Mouse (Mus musculus) urinary bladder, postnatal 14 days (tissue): ENCODE measurements around the gene Gm11554.
"Not testable (repeated sequence)": the region's sequence is repeated elsewhere in the genome, so short reads cannot be mapped to it uniquely, and the experiment has no call there.

Source experiments
- DNase-seq: peaks from one replicate; pipeline ENCODE4 v3.0.0; 2021; ENCODE audit warnings: low spot score

The Gm11554 gene

DNA sequence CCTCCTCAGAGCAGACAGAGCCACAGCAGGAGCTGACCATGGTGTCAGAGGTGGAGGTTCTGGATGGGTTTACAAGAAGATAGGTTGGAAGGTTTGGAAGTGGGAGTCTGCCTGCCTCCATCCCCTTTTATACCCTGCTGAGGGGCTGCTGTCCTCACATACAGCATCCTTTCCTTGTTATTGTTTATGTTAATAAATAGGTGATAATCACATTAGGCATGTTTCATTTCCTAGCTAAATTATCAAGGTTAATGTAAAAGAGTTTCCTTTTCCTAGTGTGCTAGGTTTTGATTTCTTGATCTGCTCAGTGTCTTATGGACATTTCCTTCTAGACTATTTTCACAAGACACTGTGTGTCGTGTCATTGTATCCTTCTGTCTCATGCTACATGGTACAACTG is at the start of gene Gm11554:
TSS of gene Gm11554 (minus strand) at position 101 of the 400 bp plus-strand sequence.
- not testable (repeated sequence) for DNase-seq

DNA sequence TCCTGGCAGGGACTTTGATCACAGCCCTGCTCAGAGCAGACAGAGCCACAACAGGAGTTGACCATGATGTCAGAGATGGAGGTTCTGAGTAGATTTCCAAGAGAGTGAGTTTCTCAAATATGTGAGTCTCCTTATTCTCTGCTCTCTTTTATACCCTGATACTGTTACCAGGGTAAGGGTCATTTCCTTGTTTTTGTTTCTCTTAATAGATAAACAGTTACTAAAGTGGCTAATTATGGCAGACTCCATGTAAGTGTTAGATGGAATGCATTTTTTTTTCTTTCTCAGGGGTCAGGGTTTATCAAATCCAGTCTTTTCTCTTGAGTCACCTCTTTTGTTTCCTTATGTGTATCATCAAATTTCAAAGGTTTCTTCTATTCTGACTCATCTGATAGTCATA is 47.3 kb upstream of the Gm11554 start, which contains the start of gene Krtap4-16:
TSS of gene Krtap4-16 (minus strand) at position 101 of the 400 bp plus-strand sequence.
- DNase-seq, result no peak

DNA sequence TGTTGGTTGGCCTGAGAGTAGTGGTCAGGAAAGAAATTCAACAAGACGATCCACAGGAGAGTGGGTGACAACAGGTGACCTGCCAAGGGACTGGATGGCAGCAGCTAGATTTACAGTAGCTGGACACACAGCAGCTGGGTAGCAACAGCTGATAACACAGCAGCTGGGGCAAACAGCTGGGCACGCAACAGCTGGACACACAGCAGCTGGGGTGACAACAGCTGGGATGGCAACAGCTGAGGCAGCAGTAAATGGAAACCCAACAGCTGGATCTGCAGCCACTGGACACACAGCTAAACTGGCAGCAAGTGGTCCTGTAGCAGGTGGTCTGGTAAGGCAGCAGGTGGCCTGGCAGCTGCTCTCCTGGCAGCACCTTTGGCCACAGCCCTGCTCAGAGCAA is 42.5 kb upstream of the Gm11554 start:
- no peak for DNase-seq

DNA sequence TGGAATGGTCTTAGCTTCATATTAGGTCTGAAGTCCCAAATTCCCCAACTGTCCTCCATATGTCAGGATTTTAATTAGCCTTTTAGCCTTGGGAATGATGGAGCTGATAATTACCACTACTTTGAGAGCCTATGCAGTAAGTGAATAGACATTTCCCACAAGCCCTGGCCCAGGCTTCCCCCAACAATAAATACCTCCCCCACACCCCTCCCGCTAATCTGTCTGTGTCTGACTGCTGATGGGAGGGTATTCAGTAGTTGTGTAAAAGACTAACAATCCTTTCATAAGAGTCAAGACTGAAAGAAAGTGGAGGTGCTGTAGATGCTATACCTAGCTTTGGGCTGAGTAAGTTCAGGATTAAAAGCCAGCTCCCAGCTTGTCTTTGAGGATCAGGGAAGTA is 37.9 kb upstream of the Gm11554 start:
- no peak for DNase-seq

DNA sequence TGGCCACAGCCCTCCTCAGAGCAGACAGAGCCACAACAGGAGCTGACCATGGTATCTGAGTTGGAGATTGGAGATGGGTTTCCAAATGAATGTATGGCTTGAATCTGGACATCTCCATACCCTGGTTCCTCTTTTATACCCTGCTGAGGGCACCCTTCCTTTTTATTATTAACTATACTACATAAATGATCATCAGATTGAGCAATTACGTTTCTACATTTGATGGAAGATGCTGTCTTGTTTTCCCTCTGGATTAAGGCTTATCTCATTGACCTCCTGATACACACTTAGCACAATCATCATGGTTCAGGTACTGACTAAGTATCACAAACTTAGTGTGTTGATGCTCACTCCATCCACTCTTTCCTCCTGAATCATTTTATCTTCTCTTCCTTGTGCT is 33.7 kb upstream of the Gm11554 start, which contains the start of gene 2300003K06Rik:
TSS of gene 2300003K06Rik (minus strand) at position 101 of the 400 bp plus-strand sequence.
- no peak for DNase-seq

DNA sequence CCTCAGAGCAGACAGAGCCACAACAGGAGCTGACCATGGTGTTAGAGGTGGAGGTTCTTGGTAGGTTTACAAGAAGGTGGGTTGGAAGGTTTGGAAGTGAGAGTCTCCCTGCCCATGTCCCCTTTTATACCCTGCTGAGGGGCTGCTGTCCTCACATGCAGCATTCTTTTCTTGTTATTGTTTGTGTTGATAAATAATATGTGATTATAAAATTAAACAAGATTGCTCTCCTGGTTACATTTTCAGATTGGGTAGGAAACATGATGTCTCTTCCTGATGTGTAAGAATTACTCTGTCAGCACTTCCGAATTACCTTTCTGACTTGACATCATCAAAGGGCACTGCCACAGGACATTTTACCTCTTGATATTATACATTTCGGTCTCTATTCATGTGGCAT is 11.3 kb upstream of the Gm11554 start, which contains the start of gene Gm11564:
TSS of gene Gm11564 (minus strand) at position 101 of the 400 bp plus-strand sequence.
- DNase-seq, result not testable (repeated sequence)

DNA sequence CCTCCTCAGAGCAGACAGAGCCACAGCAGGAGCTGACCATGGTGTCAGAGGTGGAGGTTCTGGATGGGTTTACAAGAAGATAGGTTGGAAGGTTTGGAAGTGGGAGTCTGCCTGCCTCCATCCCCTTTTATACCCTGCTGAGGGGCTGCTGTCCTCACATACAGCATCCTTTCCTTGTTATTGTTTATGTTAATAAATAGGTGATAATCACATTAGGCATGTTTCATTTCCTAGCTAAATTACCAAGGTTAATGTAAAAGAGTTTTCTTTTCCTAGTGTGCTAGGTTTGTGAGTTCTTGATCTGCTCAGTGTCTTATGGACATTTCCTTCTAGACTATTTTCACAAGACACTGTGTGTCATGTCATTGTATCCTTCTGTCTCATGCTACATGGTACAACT is 5.5 kb upstream of the Gm11554 start, which contains the start of gene Krtap4-13:
TSS of gene Krtap4-13 (minus strand) at position 101 of the 400 bp plus-strand sequence.
- not testable (repeated sequence) for DNase-seq

DNA sequence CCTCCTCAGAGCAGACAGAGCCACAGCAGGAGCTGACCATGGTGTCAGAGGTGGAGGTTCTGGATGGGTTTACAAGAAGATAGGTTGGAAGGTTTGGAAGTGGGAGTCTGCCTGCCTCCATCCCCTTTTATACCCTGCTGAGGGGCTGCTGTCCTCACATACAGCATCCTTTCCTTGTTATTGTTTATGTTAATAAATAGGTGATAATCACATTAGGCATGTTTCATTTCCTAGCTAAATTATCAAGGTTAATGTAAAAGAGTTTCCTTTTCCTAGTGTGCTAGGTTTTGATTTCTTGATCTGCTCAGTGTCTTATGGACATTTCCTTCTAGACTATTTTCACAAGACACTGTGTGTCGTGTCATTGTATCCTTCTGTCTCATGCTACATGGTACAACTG is 5.4 kb downstream of the Gm11554 start, which contains the start of gene Gm11569:
TSS of gene Gm11569 (minus strand) at position 101 of the 400 bp plus-strand sequence.
- DNase-seq, result not testable (repeated sequence)

DNA sequence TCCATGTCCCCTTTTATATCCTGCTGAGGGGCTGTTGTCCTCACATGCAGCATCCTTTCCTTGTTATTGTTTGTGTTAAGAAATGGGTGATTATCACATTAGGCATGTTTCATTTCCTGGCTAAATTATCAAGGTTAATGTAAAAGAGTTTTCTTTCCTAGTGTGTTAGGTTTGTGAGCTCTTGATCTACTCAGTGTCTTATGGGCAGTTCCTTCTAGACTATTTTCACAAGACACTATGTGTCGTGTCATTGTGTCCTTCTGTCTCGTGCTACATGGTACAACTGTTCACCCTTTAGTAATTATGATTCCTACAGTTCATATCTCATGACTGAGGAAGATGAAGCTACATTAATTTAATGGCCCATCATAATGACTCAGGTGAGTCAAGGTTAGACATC is 10.9 kb downstream of the Gm11554 start, which contains the start of gene Gm11596:
TSS of gene Gm11596 (minus strand) at position 101 of the 400 bp plus-strand sequence.
- no peak for DNase-seq

DNA sequence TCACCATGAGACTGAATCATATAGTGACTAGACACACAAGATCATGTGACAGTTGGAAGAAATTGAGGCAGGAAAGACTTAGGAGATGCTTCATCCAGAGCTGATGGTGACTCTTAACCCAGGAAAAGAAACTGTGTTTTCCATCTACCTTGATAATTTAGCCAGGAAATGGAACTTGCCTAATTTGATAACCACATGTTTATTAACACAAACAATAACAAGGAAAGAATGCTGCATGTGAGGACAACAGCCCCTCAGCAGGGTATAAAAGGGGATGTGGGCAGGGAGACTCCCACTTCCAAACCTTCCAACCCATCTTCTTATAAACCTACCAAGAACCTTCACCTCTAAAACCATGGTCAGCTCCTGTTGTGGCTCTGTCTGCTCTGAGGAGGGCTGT is 19.3 kb downstream of the Gm11554 start, which contains the start of gene Krtap4-9:
TSS of gene Krtap4-9 (plus strand) at position 301 of the 400 bp plus-strand sequence.
- not testable (repeated sequence) for DNase-seq

DNA sequence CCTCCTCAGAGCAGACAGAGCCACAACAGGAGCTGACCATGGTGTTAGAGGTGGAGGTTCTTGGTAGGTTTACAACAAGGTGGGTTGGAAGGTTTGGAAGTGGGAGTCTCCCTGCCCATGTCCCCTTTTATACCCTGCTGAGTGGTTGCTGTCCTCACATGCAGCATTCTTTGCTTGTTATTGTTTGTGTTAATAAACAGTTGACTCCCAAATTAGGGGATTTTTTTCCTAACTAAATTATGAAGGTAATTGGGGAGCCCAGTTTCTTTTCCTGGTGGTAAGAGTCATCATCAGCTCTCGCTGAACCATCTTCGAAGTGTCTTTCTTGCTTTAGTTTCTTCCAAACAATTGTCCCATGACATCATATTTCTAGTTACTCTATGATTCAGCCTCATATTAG is 23.6 kb downstream of the Gm11554 start, which contains the start of gene Krtap4-8:
TSS of gene Krtap4-8 (minus strand) at position 101 of the 400 bp plus-strand sequence.
- DNase-seq, result no peak

DNA sequence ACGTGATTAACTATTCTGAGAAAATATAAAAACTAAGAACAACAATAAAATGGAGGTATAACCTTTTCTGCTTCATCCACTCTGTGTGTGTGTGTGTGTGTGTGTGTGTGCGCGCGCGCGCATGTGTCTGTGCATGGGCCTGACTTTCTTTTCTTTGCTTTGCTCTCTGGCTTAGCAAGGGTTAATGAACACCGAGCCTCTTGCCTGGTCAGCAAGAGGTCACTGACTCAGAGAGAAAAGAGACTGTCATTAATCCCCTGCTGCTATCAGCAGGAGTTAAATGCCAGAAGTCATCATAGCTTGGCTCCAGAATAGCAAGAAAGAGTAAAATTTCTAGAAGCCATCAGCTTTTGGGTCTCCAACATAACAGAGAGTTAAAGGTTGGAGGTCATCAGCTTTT is 25.8 kb downstream of the Gm11554 start:
- DNase-seq, result no peak

DNA sequence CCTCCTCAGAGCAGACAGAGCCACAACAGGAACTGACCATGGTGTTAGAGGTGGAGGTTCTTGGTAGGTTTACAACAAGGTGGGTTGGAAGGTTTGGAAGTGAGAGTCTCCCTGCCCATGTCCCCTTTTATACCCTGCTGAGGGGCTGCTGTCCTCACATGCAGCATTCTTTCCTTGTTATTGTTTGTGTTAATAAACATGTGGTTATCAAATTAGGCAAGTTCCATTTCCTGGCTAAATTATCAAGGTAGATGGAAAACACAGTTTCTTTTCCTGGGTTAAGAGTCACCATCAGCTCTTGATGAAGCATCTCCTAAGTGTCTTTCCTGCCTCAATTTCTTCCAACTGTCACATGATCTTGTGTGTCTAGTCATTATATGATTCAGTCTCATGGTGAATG is 31.4 kb downstream of the Gm11554 start, which contains the start of gene Gm11595:
TSS of gene Gm11595 (minus strand) at position 101 of the 400 bp plus-strand sequence.
- not testable (repeated sequence) for DNase-seq

DNA sequence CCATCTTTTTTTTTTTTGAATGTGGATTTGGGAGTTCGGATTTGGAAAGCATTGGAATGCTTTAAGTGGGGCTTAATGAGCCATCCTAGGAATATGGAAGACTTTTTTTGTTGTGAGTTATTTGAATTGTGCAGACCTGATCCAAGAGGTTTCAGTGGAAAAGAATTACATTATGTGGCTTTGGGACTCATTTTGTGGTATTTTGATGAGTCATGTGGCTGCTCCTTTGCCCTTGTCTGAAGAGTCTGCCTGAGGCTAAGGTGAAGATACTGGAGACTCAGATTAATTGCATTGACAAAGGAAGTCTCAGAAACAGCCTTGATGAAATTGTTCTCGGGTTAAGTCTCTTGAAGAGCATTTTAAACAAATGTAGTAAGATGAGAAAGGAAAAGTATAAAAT is 35.8 kb downstream of the Gm11554 start:
- DNase-seq, result no peak

DNA sequence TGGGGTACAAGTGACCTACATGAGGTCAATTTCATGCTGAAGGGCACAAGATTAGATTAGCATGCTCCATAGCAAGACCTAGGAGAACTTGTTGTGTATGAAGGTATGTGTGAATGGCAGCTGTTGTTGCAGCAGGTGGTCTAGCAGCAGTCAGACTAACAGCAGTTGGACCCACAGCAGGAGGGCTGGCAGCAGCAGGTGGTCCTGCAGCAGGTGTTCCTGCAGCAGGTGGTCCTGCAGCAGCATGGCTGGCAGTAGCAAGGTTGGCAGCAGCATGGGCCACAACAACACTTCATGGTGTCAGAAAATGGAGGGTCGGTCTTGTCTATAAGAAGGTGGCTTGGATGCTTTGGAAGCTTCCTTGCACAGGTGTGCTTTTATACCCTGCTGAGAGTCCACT is 45.4 kb downstream of the Gm11554 start:
- DNase-seq, result no peak
